Mouse (Mus musculus) kidney, postnatal 25 days (tissue): ENCODE measurements around the gene Ubxn11.

Source experiments
- DNase-seq, 2 experiments: peaks; one replicate each; pipeline ENCODE4 v3.0.0; 2021; ENCODE audit warnings: mixed read lengths in 2 of 2

Gene Ubxn11

GRCm38 (mm10) chr4:134153656-134154055, 51.3 kb downstream of the Ubxn11 start:
- DNase-seq: peak in 1 of 2 experiments; percentile 49

- peak; percentile 36 to 78 for DNase-seq
These were observed 52.0 kb downstream of the Ubxn11 start for GRCm38 (mm10) chr4:134154354-134154753.

GRCm38 (mm10) chr4:134155531-134155930, 53.2 kb downstream of the Ubxn11 start:
- no peak for DNase-seq

GRCm38 (mm10) chr4:134155961-134156465, 53.6 kb downstream of the Ubxn11 start:
- DNase-seq: no peak

GRCm38 (mm10) chr4:134156744-134157143, 54.4 kb downstream of the Ubxn11 start:
- DNase-seq: no peak

GRCm38 (mm10) chr4:134157558-134157957, 55.2 kb downstream of the Ubxn11 start:
- no peak for DNase-seq

- DNase-seq: no peak
These were observed 56.4 kb downstream of the Ubxn11 start for GRCm38 (mm10) chr4:134158774-134159173.

GRCm38 (mm10) chr4:134160071-134160470, 57.7 kb downstream of the Ubxn11 start:
- DNase-seq: peak; percentile 46 to 73

GRCm38 (mm10) chr4:134164591-134164990, 62.2 kb downstream of the Ubxn11 start:
- no peak for DNase-seq

GRCm38 (mm10) chr4:134165024-134165423, 62.7 kb downstream of the Ubxn11 start:
- no peak for DNase-seq

GRCm38 (mm10) chr4:134165548-134166465, 63.4 kb downstream of the Ubxn11 start:
- no peak for DNase-seq

GRCm38 (mm10) chr4:134166906-134167305, 64.5 kb downstream of the Ubxn11 start:
- no peak for DNase-seq

- DNase-seq: no peak
These were observed 70.0 kb downstream of the Ubxn11 start for GRCm38 (mm10) chr4:134172391-134172790.
